Mouse (Mus musculus) spleen, adult 2 months (tissue): Measurements from ENCODE around the gene Ldlr.

ENCODE experiments used
- CTCF ChIP-seq: fragments of 200-500 bp; IDR thresholded peaks from 2 replicates; pipeline ENCODE4 v1.5.1; 2011; ENCODE audit warnings: mild to moderate bottlenecking, inconsistent platforms; ENCODE audit not compliant: insufficient read depth, insufficient read length, insufficient replicate concordance; ENCODE audit errors: extremely low read depth
- POLR2A ChIP-seq: fragments of 200-500 bp; IDR thresholded peaks from 2 replicates; pipeline ENCODE4 v1.6.1; 2011; ENCODE audit warnings: low read depth, low read length, inconsistent platforms

- TF ChIP-seq CTCF (no peak), POLR2A (no peak)
Observed at GRCm38 (mm10) chr9:21680448-21680847, 42.8 kb upstream of the Ldlr start.
